Mouse (Mus musculus): ENCODE results near the gene Hdgfl2.
A peak's percentile ranks its signal among the peaks of the same experiment; 100 is the strongest.
"Not testable (repeated sequence)": the region's sequence is repeated elsewhere in the genome, so short reads cannot be mapped to it uniquely, and the experiment has no call there.

The Hdgfl2 gene

GRCm38 (mm10) chr17:56104821-56105220 lies 25.4 kb downstream of the Hdgfl2 start:
- not testable (repeated sequence) for DNase-seq (ENCODE audit: low spot score)

- DNase-seq (ENCODE audit: low spot score): not testable (repeated sequence)
Observed at GRCm38 (mm10) chr17:56106436-56106835, 27.0 kb downstream of the Hdgfl2 start.

- DNase-seq (ENCODE audit: low spot score): no peak
Observed at GRCm38 (mm10) chr17:56106981-56107380, 27.5 kb downstream of the Hdgfl2 start.

GRCm38 (mm10) chr17:56107736-56108135 lies 28.3 kb downstream of the Hdgfl2 start:
- DNase-seq (ENCODE audit: low spot score): no peak

GRCm38 (mm10) chr17:56108334-56109044 lies 29.1 kb downstream of the Hdgfl2 start:
- no peak for DNase-seq (ENCODE audit: low spot score)

GRCm38 (mm10) chr17:56109219-56110051 lies 30.0 kb downstream of the Hdgfl2 start, which contains the start of gene Plin4:
Plin4 (minus strand) TSS chr17:56109803.
- no peak for DNase-seq (ENCODE audit: low spot score)

GRCm38 (mm10) chr17:56110571-56110970 lies 31.1 kb downstream of the Hdgfl2 start:
- DNase-seq (ENCODE audit: low spot score): no peak

- DNase-seq (ENCODE audit: low spot score): no peak
Observed at GRCm38 (mm10) chr17:56111021-56111420, 31.6 kb downstream of the Hdgfl2 start.

- peak; percentile 69 for DNase-seq (ENCODE audit: low spot score)
Observed at GRCm38 (mm10) chr17:56111864-56112263, 32.4 kb downstream of the Hdgfl2 start.

GRCm38 (mm10) chr17:56112743-56113142 lies 33.3 kb downstream of the Hdgfl2 start:
- no peak for DNase-seq (ENCODE audit: low spot score)

GRCm38 (mm10) chr17:56116193-56116592 lies 36.8 kb downstream of the Hdgfl2 start:
- no peak for DNase-seq (ENCODE audit: low spot score)

GRCm38 (mm10) chr17:56117251-56117710 lies 37.8 kb downstream of the Hdgfl2 start, which contains the start of gene Plin5:
Plin5 (minus strand) TSS chr17:56117596.
- no peak for DNase-seq (ENCODE audit: low spot score)

GRCm38 (mm10) chr17:56119431-56119830 lies 40.0 kb downstream of the Hdgfl2 start:
- DNase-seq (ENCODE audit: low spot score): no peak

- DNase-seq (ENCODE audit: low spot score): no peak
Observed at GRCm38 (mm10) chr17:56119981-56120880, 40.8 kb downstream of the Hdgfl2 start.

- no peak for DNase-seq (ENCODE audit: low spot score)
Observed at GRCm38 (mm10) chr17:56121826-56122225, 42.4 kb downstream of the Hdgfl2 start, which contains the start of gene Lrg1. Lrg1 (minus strand) TSS chr17:56122001.

- DNase-seq (ENCODE audit: low spot score): no peak
Observed at GRCm38 (mm10) chr17:56123161-56123560, 43.7 kb downstream of the Hdgfl2 start.

GRCm38 (mm10) chr17:56123681-56124340 lies 44.4 kb downstream of the Hdgfl2 start:
- DNase-seq (ENCODE audit: low spot score): no peak

- DNase-seq (ENCODE audit: low spot score): peak; percentile 61
Observed at GRCm38 (mm10) chr17:56124377-56125275, 45.2 kb downstream of the Hdgfl2 start.

GRCm38 (mm10) chr17:56125276-56125630 lies 45.8 kb downstream of the Hdgfl2 start:
- no peak for DNase-seq (ENCODE audit: low spot score)

- no peak for DNase-seq (ENCODE audit: low spot score)
Observed at GRCm38 (mm10) chr17:56126175-56126574, 46.7 kb downstream of the Hdgfl2 start.
